Mouse (Mus musculus): ENCODE data around the gene Zp3r. TPM values are rescaled to one million over a fixed set of nuclear protein-coding genes. Genes with fewer than 3 reads are reported as not detected.

Zp3r gene
- not detected in 2 replicates for polyA plus RNA-seq (2012)

- TF ChIP-seq GATA1 (IDR thresholded peaks at IDR 0.05; ENCODE audit: low read length), result no peak
Observed at GRCm38 (mm10) chr1:130629521-130629920, at the start of gene Zp3r. TSS of gene Zp3r (minus strand) at chr1:130629621.

GRCm38 (mm10) chr1:130678551-130678950 lies 49.1 kb upstream of the Zp3r start:
- no peak for TF ChIP-seq GATA1 (IDR thresholded peaks at IDR 0.05; ENCODE audit: low read length)

- TF ChIP-seq GATA1 (IDR thresholded peaks at IDR 0.05; ENCODE audit: low read length), result no peak
Observed at GRCm38 (mm10) chr1:130661454-130661853, 32.0 kb upstream of the Zp3r start, which contains the start of gene C4bp. TSS of gene C4bp (minus strand) at chr1:130661632.

GRCm38 (mm10) chr1:130644103-130644502 lies 14.7 kb upstream of the Zp3r start:
- TF ChIP-seq GATA1 (IDR thresholded peaks at IDR 0.05; ENCODE audit: low read length), result no peak

- TF ChIP-seq GATA1 (IDR thresholded peaks at IDR 0.05; ENCODE audit: low read length), result no peak
Observed at GRCm38 (mm10) chr1:130640967-130641366, 11.5 kb upstream of the Zp3r start.

- no peak for TF ChIP-seq GATA1 (IDR thresholded peaks at IDR 0.05; ENCODE audit: low read length)
Observed at GRCm38 (mm10) chr1:130633761-130634410, 4.5 kb upstream of the Zp3r start.

GRCm38 (mm10) chr1:130633316-130633715 lies 3.9 kb upstream of the Zp3r start:
- TF ChIP-seq GATA1 (IDR thresholded peaks at IDR 0.05; ENCODE audit: low read length), result no peak

GRCm38 (mm10) chr1:130596291-130596690 lies 33.1 kb downstream of the Zp3r start:
- no peak for TF ChIP-seq GATA1 (IDR thresholded peaks at IDR 0.05; ENCODE audit: low read length)

GRCm38 (mm10) chr1:130588659-130589058 lies 40.8 kb downstream of the Zp3r start:
- TF ChIP-seq GATA1 (IDR thresholded peaks at IDR 0.05; ENCODE audit: low read length), result no peak

GRCm38 (mm10) chr1:130576389-130576788 lies 53.0 kb downstream of the Zp3r start:
- no peak for TF ChIP-seq GATA1 (IDR thresholded peaks at IDR 0.05; ENCODE audit: low read length)

- no peak for TF ChIP-seq GATA1 (IDR thresholded peaks at IDR 0.05; ENCODE audit: low read length)
Observed at GRCm38 (mm10) chr1:130575962-130576361, 53.5 kb downstream of the Zp3r start.

GRCm38 (mm10) chr1:130551407-130552249 lies 77.8 kb downstream of the Zp3r start:
- no peak for TF ChIP-seq GATA1 (IDR thresholded peaks at IDR 0.05; ENCODE audit: low read length)

- no peak for TF ChIP-seq GATA1 (IDR thresholded peaks at IDR 0.05; ENCODE audit: low read length)
Observed at GRCm38 (mm10) chr1:130550242-130551167, 78.9 kb downstream of the Zp3r start.

- TF ChIP-seq GATA1 (IDR thresholded peaks at IDR 0.05; ENCODE audit: low read length), result no peak
Observed at GRCm38 (mm10) chr1:130549698-130550097, 79.7 kb downstream of the Zp3r start.

GRCm38 (mm10) chr1:130549160-130549559 lies 80.3 kb downstream of the Zp3r start:
- TF ChIP-seq GATA1 (IDR thresholded peaks at IDR 0.05; ENCODE audit: low read length), result no peak

All from G1E-ER4 (cell line).